Mouse (Mus musculus) hindbrain, embryonic 15.5 days (tissue): Measurements from ENCODE around the gene Ifna5. TPM values are rescaled to one million over a fixed set of nuclear protein-coding genes. Genes with fewer than 3 reads are reported as not detected.

ENCODE experiments used
- ATAC-seq: fragments of 200-750 bp; cut with Nextera tagmentation; 2 replicates; pipeline ENCODE4 v1.8.0; 2017; ENCODE audit warnings: low read depth, moderate number of reproducible peaks, moderate TSS enrichment; ENCODE audit not compliant: low FRiP score
- H3K27ac ChIP-seq: fragments of 300-500 bp; sonication (generic); replicated peaks from 2 replicates; pipeline ENCODE4 v1.5.1; 2015; ENCODE audit warnings: mild to moderate bottlenecking, inconsistent platforms
- H3K27me3 ChIP-seq: fragments of 300-500 bp; sonication (generic); 2 replicates; pipeline ENCODE4 v1.6.1; 2015; ENCODE audit warnings: control low read depth, inconsistent platforms
- H3K36me3 ChIP-seq: fragments of 300-500 bp; sonication (generic); 2 replicates; pipeline ENCODE4 v1.6.1; 2015; ENCODE audit warnings: control low read depth, inconsistent platforms
- H3K4me1 ChIP-seq: fragments of 300-500 bp; sonication (generic); replicated peaks from 2 replicates; pipeline ENCODE4 v1.6.1; 2015; ENCODE audit warnings: control low read depth, inconsistent platforms
- H3K4me2 ChIP-seq: fragments of 300-500 bp; sonication (generic); 2 replicates; pipeline ENCODE4 v1.6.1; 2015; ENCODE audit warnings: moderate library complexity, mild to moderate bottlenecking, inconsistent platforms
- H3K4me3 ChIP-seq: fragments of 300-500 bp; sonication (generic); 2 replicates; pipeline ENCODE4 v1.5.1; 2015; ENCODE audit warnings: mild to moderate bottlenecking, inconsistent platforms
- H3K9ac ChIP-seq: fragments of 300-500 bp; sonication (generic); 2 replicates; pipeline ENCODE4 v1.6.1; 2015; ENCODE audit warnings: inconsistent platforms
- H3K9me3 ChIP-seq: fragments of 300-500 bp; sonication (generic); 2 replicates; pipeline ENCODE4 v1.6.1; 2016; ENCODE audit warnings: control low read depth, inconsistent platforms
- WGBS: fragments of 180-500 bp; shearing (Covaris S2); methylation state at CpG from one replicate; pipeline ENCODE4 v1.1.7; 2015; 5-methylcytosine and 5-hydroxymethylcytosine counted together
- polyA plus RNA-seq: library from polyadenylated mRNA; unstranded; fragments of >200 nt; fragmentation: Nextera tagmentation; extraction: Ambion mirVana; gene quantifications from 2 replicates; pipeline ENCODE4 v1.2.1, GENCODE M21; 2015

Gene Ifna5
- polyA plus RNA-seq, 1 experiment from 2014 or later, result not detected

DNA sequence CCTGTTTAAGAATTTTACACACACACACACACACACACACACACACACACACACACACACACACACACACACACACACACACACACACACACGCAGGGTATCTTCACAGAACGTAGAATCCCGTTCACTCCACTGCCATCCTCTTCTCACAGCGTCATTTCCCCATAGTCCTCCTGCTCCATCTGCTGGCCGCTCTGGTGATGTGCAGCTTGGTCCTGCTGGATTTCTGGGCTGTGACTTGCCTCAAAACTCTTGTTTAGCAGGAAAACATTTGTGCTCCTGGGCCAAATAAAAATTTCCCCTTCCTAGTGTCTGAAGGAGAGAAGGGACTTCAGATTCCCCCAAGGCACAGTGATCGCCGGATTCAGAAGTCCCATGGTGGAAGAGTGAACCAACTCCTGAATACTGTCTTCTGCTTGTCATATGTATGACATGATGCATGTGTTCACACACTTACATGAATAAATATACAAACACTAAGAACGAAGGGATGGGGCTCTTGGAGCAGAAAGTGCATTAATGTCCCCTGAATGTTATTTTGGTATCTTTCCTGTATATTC lies 32.1 kb downstream of the Ifna5 start:
- H3K36me3 ChIP-seq, result no peaks in the 10 kb centered on the region
- peaks cover 7% of the 10 kb centered on the region for H3K4me1 ChIP-seq
- H3K27ac ChIP-seq, result no peak overlapping the region
- ATAC-seq, result peak; percentile 68
- peak overlapping the region; percentile 99 for H3K4me2 ChIP-seq
- peak overlapping the region; percentile 54; the same call in 1 of the 2 replicates for H3K9ac ChIP-seq
- H3K27me3 ChIP-seq, result peaks cover 17% of the 10 kb centered on the region
- no peaks in the 10 kb centered on the region for H3K9me3 ChIP-seq
- peak overlapping the region; percentile 53 for H3K4me3 ChIP-seq
- under 1% methylated on average over 8 of the region's 8 CpGs for WGBS

DNA sequence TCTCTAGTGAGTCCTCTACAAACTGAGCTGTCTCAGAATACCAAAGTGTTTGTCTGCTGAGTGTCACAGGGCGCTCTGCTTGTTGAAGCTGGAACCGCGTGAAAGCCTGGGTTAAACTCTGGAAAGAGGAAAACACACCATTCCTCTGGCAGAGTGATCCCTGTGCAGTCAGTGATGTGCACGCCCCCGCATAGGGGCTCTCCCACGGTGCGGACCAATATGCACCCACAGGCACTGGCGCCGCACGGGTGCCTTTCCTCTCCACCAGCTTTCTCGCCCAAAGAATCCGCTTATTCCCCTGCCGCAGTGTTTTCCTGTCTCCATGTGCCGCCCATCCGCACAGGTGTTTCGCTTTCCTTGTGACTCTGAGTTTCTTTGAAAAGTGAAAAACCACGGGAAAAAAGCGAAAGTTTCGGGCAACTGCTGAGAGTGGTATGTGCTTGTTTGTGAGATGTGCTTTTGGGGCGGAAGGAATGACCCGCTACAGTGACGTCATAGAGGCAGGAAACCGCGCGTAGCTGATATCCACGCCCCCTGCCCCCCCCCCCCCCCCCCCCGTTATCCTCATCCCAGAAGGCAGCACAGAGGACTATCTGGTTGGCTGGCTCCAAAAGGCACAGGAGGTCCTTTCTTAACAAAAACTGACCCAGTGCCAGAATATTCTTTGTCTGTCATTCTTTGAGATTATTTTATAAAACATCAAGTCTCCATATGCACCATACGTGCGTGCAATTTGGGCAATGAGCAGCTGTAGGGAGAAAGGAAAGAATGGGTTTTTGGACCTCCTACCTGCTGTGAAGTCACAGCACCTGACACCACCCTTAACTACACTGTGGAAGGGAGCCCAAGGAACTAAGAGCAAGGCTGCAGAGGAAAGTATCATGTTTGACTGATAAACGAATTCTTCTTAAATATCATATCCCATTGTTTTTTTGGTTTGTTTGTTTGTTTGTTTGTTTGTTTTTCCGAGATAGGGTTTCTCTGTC lies 32.9 kb downstream of the Ifna5 start:
- H3K4me3 ChIP-seq, result peak overlapping the region; percentile 53
- peak overlapping the region; percentile 54; the same call in 1 of the 2 replicates for H3K9ac ChIP-seq
- WGBS, result 7% methylated on average over 30 of the region's 31 CpGs
- H3K4me2 ChIP-seq, result peak overlapping the region; percentile 99
- H3K27me3 ChIP-seq, result peaks cover 17% of the 10 kb centered on the region
- H3K4me1 ChIP-seq, result peaks cover 7% of the 10 kb centered on the region
- H3K9me3 ChIP-seq, result no peaks in the 10 kb centered on the region
- H3K27ac ChIP-seq, result 0 out of 2 replicates have a peak overlapping the region, but pooled peaks have one; percentile 38
- ATAC-seq, result peak; percentile 75
- no peaks in the 10 kb centered on the region for H3K36me3 ChIP-seq

DNA sequence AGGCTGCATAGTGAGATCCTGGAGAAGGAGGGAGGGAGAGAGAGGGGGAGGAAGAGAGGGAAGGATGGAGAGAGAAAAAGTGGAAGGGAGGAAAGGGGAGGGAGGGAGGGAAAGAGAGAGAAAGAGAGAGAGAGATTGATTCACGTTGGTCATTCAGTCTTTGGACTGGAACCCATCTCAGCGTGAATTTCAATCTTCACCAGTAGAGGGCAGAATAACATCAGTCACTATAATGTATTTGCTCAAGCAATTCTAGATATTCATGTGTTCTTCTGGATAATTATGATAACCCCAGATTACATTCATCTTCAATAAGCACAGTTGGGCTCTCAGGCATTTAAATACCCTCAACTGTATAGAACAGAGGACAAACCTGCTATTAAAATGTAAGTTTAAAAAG lies 37.4 kb downstream of the Ifna5 start:
- no peak overlapping the region for H3K9ac ChIP-seq
- 0% methylated on average over 2 of the region's 2 CpGs for WGBS

DNA sequence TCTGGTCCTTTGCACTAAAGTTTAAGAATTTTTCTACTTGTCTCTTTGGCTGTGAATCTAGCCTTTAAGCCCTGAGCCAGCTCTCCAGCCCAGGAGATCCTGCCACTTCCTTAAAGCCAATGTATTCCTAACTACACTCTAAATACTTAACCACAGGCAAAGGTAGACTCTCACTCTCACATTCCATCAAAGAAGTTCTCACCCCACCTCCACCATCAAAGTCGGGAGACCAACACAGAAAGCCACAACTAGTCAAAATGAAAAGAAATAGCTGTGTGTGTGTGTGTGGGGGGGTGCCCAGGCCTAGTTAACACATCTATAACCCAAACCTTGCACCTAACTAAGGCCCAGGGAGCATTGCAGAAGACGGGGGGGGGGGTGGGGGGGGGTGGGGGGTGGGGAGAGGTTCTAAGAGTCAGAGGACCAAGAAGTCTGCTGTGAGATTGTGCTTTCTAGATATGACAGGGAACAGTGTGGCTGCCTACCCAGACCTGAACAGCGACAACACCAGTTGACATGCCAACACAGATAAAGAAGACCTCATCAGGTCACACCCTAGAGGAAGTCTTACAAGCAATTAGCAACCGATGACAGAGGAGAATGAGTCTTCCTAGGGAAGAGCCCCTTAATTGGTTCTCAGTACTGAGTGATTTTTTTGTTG lies 40.2 kb downstream of the Ifna5 start:
- Histone ChIP-seq H3K27ac (no peak overlapping the region), H3K27me3 (no peaks in the 10 kb centered on the region), H3K36me3 (no peaks in the 10 kb centered on the region), H3K4me2 (no peak overlapping the region), H3K9me3 (no peaks in the 10 kb centered on the region), H3K9ac (no peak overlapping the region), H3K4me1 (no peaks in the 10 kb centered on the region), H3K4me3 (no peak overlapping the region)
- WGBS, result 77% methylated on average over 4 of the region's 4 CpGs
- ATAC-seq, result no peak

More for the DNA sequence above, 37.4 kb downstream of the Ifna5 start:
- Histone ChIP-seq H3K36me3 (no peaks in the 10 kb centered on the region), H3K4me2 (no peak overlapping the region), H3K4me1 (peaks cover 4% of the 10 kb centered on the region), H3K27me3 (no peaks in the 10 kb centered on the region), H3K27ac (no peak overlapping the region), H3K9me3 (no peaks in the 10 kb centered on the region), H3K4me3 (no peak overlapping the region)
- ATAC-seq, result no peak

DNA sequence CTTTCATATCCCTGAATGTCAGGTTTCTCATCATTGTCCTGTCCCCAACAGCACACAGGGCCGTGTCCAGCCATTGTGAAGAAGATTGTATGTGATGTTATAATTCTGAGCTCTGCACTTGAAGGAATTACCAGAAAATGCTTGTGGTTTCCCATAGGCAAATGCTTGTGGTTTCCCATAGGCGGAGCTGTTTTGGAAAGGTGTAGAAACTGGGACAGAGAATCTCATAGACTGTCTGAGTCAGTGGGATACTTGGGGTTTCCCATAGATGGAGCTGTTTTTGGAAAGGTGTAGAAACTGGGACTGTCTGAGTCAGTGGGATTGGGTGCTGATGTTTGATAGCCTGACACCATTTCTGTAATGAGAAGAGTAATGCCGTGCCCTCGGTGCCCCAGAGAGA lies 41.2 kb downstream of the Ifna5 start:
- no peak overlapping the region for H3K4me2 ChIP-seq
- no peak overlapping the region for H3K9ac ChIP-seq
- no peaks in the 10 kb centered on the region for H3K4me1 ChIP-seq
- 83% methylated on average over 4 of the region's 4 CpGs for WGBS
- no peaks in the 10 kb centered on the region for H3K27me3 ChIP-seq
- H3K36me3 ChIP-seq, result no peaks in the 10 kb centered on the region
- ATAC-seq, result no peak
- H3K4me3 ChIP-seq, result no peak overlapping the region
- H3K27ac ChIP-seq, result no peak overlapping the region
- no peaks in the 10 kb centered on the region for H3K9me3 ChIP-seq

DNA sequence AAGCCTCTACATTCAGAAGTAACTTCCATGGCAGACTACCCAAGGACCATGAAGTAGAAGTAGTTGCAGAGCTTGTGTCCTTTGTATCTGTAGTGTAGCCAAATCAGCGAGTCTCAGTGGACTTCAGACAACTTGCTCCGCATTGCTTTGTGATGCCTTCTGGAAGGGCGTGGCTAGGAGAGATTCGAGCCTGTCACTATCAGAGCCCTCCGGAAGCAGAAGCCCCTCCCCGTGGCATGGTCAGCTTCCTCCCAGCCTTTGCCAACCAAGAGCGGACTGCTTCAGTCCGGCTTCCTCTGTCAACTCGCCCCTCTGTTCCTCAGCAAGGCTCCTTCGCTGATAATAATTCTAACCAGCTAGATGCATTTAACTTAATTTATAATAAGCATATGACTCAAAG lies 42.9 kb downstream of the Ifna5 start:
- Histone ChIP-seq H3K27me3 (no peaks in the 10 kb centered on the region), H3K9ac (no peak overlapping the region), H3K4me3 (no peak overlapping the region), H3K4me2 (no peak overlapping the region), H3K4me1 (no peaks in the 10 kb centered on the region), H3K9me3 (no peaks in the 10 kb centered on the region), H3K36me3 (no peaks in the 10 kb centered on the region), H3K27ac (no peak overlapping the region)
- no peak for ATAC-seq
- WGBS, result 50% methylated on average over 10 of the region's 10 CpGs

DNA sequence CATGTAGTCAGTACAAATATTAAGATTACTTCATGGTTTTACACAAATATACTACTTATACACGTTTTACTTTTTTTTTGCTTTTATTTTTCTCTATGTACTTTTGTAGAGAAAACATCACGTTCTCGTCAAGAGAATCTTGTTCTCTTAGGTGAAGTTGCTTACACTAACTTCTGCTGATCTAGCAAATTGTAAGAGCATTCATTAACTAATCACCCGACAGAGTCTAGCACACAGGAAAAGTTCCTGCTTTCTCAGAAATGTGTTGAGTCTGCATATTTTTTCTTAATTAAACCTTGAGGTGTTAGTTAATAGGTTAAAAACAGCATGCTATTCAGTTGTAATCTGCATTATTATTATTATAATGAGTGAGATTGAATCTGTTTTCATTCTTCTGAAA lies 43.4 kb downstream of the Ifna5 start:
- no peak overlapping the region for H3K9ac ChIP-seq
- H3K27ac ChIP-seq, result no peak overlapping the region
- H3K4me3 ChIP-seq, result no peak overlapping the region
- no peaks in the 10 kb centered on the region for H3K4me1 ChIP-seq
- no peaks in the 10 kb centered on the region for H3K27me3 ChIP-seq
- ATAC-seq, result no peak
- H3K4me2 ChIP-seq, result no peak overlapping the region
- H3K36me3 ChIP-seq, result no peaks in the 10 kb centered on the region
- 74% methylated on average over 4 of the region's 4 CpGs for WGBS
- no peaks in the 10 kb centered on the region for H3K9me3 ChIP-seq

DNA sequence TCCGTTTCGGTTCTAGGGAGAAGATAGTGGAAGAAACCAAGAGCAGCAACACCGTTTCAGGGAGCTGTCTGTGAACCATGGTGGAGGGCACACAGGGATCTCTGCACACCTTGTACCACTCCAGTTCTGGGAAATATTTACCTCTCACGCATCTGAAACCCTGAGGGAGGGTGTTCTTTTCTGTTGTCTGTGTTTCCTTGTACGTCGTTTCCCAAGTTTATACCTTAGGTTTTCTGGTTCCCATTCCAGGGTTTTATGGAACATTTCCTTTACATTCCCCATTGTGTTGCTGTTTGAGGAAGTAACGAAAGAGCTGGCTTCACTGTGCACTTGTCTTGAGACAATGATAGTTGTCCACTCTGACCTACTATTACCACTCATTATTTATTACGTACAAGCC lies 44.8 kb downstream of the Ifna5 start, which contains the start of gene Ifne:
Gene Ifne (minus strand): TSS at position 101 of the 400 bp plus-strand sequence.
- Histone ChIP-seq H3K9me3 (no peaks in the 10 kb centered on the region), H3K36me3 (no peaks in the 10 kb centered on the region), H3K4me3 (no peak within 1 kb of the TSS), H3K4me2 (no peak within 1 kb of the TSS), H3K4me1 (no peaks in the 10 kb centered on the region), H3K27ac (no peak within 1 kb of the TSS), H3K9ac (no peak within 1 kb of the TSS), H3K27me3 (no peaks in the 10 kb centered on the region)
- ATAC-seq, result no peak
- 87% methylated on average over 8 of the region's 8 CpGs for WGBS

Other genes starting within 250 kb of the Ifna5 start
- not detected in 2 replicates for gene Ifna9, start 243.1 kb upstream of the Ifna5 start, polyA plus RNA-seq
- not detected in 2 replicates for gene Ifna12, start 232.1 kb upstream of the Ifna5 start, polyA plus RNA-seq
- not detected in 2 replicates for gene C87499, start 201.1 kb upstream of the Ifna5 start, polyA plus RNA-seq
- gene Ifna13, start 191.1 kb upstream of the Ifna5 start, polyA plus RNA-seq, result not detected in 2 replicates
- not detected in 2 replicates for gene Ifna16, start 158.6 kb upstream of the Ifna5 start, polyA plus RNA-seq
- gene Ifna2, start 151.6 kb upstream of the Ifna5 start, polyA plus RNA-seq, result not detected in 2 replicates
- not detected in 2 replicates for gene Ifnab, start 144.2 kb upstream of the Ifna5 start, polyA plus RNA-seq
- gene Gm26566, start 113.7 kb upstream of the Ifna5 start, polyA plus RNA-seq, result 1.2 and 1.8 TPM in 2 replicates
- 100 and 103 TPM in 2 replicates for gene Klhl9, start 113.1 kb upstream of the Ifna5 start, polyA plus RNA-seq
- not detected in 2 replicates for gene Gm13271, start 80.7 kb upstream of the Ifna5 start, polyA plus RNA-seq
- 0.16 TPM in 1 of 2 replicates, not detected in the other for gene Gm13283, start 75.4 kb upstream of the Ifna5 start, polyA plus RNA-seq
- gene Gm13290, start 61.7 kb upstream of the Ifna5 start, polyA plus RNA-seq, result 0.25 TPM in 1 of 2 replicates, not detected in the other
- not detected in 2 replicates for gene Gm13289, start 58.6 kb upstream of the Ifna5 start, polyA plus RNA-seq
- gene Gm13272, start 55.7 kb upstream of the Ifna5 start, polyA plus RNA-seq, result not detected in 2 replicates
- not detected in 2 replicates for gene Ifnz, start 53.4 kb upstream of the Ifna5 start, polyA plus RNA-seq
- gene Gm13276, start 49.8 kb upstream of the Ifna5 start, polyA plus RNA-seq, result not detected in 2 replicates
- not detected in 2 replicates for gene Gm13277, start 46.9 kb upstream of the Ifna5 start, polyA plus RNA-seq
- not detected in 2 replicates for gene Gm13278, start 44.0 kb upstream of the Ifna5 start, polyA plus RNA-seq
- not detected in 2 replicates for gene Gm13275, start 41.0 kb upstream of the Ifna5 start, polyA plus RNA-seq
- gene Gm13279, start 38.1 kb upstream of the Ifna5 start, polyA plus RNA-seq, result not detected in 2 replicates
- 0.13 TPM in 1 of 2 replicates, not detected in the other for gene Gm13285, start 35.9 kb upstream of the Ifna5 start, polyA plus RNA-seq
- not detected in 2 replicates for gene Gm13287, start 32.3 kb upstream of the Ifna5 start, polyA plus RNA-seq
- not detected in 2 replicates for gene Gm13288, start 30.0 kb upstream of the Ifna5 start, polyA plus RNA-seq
- gene Ifna7, start 19.3 kb upstream of the Ifna5 start, polyA plus RNA-seq, result not detected in 2 replicates
- not detected in 2 replicates for gene Ifna11, start 15.6 kb upstream of the Ifna5 start, polyA plus RNA-seq
- gene Ifna6, start 8.1 kb upstream of the Ifna5 start, polyA plus RNA-seq, result not detected in 2 replicates
- not detected in 2 replicates for gene Ifna4, start 6.3 kb downstream of the Ifna5 start, polyA plus RNA-seq
- gene Ifna1, start 14.6 kb downstream of the Ifna5 start, polyA plus RNA-seq, result not detected in 2 replicates
- not detected in 2 replicates for gene Ifne, start 44.7 kb downstream of the Ifna5 start, polyA plus RNA-seq